Mouse (Mus musculus) ES-Bruce4 (cell line): Measurements from ENCODE around the gene Tmem117.

Experiments used
- CTCF ChIP-seq: IDR thresholded peaks from one replicate; pipeline ENCODE4 v1.8.1; 2011; ENCODE audit warnings: low read depth, low read length
- POLR2A ChIP-seq: IDR thresholded peaks from one replicate; pipeline ENCODE4 v1.8.1; 2011; ENCODE audit warnings: low read length; ENCODE audit not compliant: insufficient read depth

DNA sequence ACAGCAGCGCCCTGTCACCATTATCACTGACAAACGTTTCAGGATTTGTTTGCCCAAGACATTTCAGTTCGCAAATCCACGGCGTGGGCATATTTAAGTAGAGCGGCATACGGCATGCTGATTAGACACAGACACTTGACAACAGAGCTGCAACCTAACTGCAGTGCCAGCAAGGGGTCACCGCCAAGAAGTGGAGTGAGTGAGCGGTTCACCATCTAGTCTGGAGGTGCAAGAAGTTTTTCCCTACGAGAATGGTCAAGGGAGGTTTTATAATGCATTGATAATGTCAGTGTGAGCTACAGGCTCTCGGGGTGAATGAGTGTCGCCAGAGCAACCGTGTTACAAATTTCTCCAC, 20.7 kb downstream of the Tmem117 start:
- TF ChIP-seq POLR2A, result no peak
- TF ChIP-seq CTCF, result no peak
